Mouse (Mus musculus): ENCODE data around the gene Eme1.
A peak's percentile ranks its signal among the peaks of the same experiment; 100 is the strongest.

DNA sequence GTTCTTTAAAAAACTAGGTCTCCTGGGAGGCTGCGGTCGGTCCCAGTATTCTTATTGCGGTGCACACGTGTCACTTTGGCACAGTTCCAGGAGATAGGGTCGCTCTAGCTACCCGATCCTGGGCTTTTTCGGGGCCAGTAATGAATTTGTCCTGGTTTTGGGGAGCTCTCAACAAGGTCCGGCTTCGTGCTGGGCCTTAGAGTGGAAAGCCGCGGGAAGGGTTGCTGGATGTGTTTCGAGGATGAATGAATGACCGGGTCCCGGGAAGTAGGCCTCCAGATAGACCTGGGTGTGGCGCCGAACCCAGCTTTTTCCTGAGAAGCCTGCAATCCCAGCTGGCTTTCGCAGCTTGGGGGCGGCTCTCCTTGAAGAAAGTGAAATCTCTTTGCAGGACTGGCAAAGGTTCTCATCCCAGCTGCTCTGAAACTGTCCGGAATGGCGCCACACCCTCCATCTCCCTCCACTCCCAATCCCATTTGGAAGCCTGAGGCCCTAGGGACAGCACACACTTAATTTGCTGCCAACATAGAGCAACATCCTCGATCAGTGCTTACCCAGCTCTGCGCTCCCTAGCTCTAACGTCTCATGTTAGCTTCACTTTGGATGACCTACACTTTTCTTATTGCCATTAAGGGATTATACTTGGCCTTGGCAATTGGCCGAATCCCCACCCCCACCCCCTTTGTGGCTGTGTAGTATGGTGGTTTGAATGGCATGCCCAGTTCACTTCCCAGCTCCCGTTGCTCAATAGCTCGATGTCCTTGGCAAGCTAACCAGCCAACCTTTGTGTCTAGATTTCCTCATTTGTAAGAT, 23.4 kb downstream of the Eme1 start:
- no peak for TF ChIP-seq CTCF (conservative IDR thresholded peaks at IDR 0.05 in 1 of 2, IDR thresholded peaks at IDR 0.05 in 1 of 2; ENCODE audit: low read depth in 2 of 2, low read length in 2 of 2)
- peak; percentile 51; the same call in 1 of the 2 replicates for TF ChIP-seq MAZ (IDR thresholded peaks at IDR 0.05; ENCODE audit: low read depth, low read length)
- TF ChIP-seq ZKSCAN1 (IDR thresholded peaks at IDR 0.05; ENCODE audit: borderline replicate concordance, low read depth, low read length): no peak
- TF ChIP-seq ZC3H11A (IDR thresholded peaks at IDR 0.05; ENCODE audit: low read depth, low read length): no peak
- peak; percentile 48; the same call in 1 of the 2 replicates for TF ChIP-seq CHD1 (IDR thresholded peaks at IDR 0.05; ENCODE audit: low read depth, low read length)

Measured in CH12.LX (cell line).